Comparison of ENCODE assay signal across 22 mouse cellular contexts in genomic region chr9:99675714-99676113, GRCm38 (mm10). TPM values are rescaled to one million over a fixed set of nuclear protein-coding genes. Genes with fewer than 3 reads are reported as not detected.
"Had no signal": no experiment of that assay in that cellular context is flagged by ENCODE, and none has a peak within 500 bp of the region (broad histone marks: within the 10 kb centered on the region; RNA-seq: fewer than 3 reads in every experiment).

No protein-coding gene starts in this region.

- H3K27me3 ChIP-seq: midbrain, embryonic 12.5 days; neural tube, embryonic 13.5 days; neural tube, embryonic 15.5 days had no signal

- H3K36me3 ChIP-seq: midbrain, embryonic 12.5 days; neural tube, embryonic 13.5 days; neural tube, embryonic 15.5 days had no signal

- ATAC-seq: midbrain, embryonic 16.5 days had no signal

- H3K4me3 ChIP-seq: midbrain, embryonic 10.5 days; midbrain, embryonic 12.5 days; myocyte; neural tube, embryonic 13.5 days; neural tube, embryonic 15.5 days had no signal

- DNase-seq: lung, adult 18-20 months; lung, embryonic 14.5 days; lung, postnatal 10 days; lung, postnatal 4 days; midbrain, embryonic 14.5 days; retina, postnatal 1 day; right cerebral cortex, adult 18-20 months; right cerebral cortex, postnatal 25 days; right cerebral cortex, postnatal 4 days; spleen, adult 18-20 months; thymus, adult 18-20 months; thymus, postnatal 14 days; thymus, postnatal 36 days had no signal

- H3K27ac ChIP-seq: midbrain, embryonic 10.5 days; midbrain, embryonic 12.5 days; neural tube, embryonic 13.5 days; neural tube, embryonic 15.5 days had no signal

- H3K9me3 ChIP-seq: midbrain, embryonic 10.5 days; midbrain, embryonic 12.5 days; neural tube, embryonic 13.5 days; neural tube, embryonic 15.5 days had no signal

- H3K4me2 ChIP-seq: lung, embryonic 14.5 days; midbrain, embryonic 12.5 days; neural tube, embryonic 13.5 days; neural tube, embryonic 15.5 days had no signal

- H3K4me1 ChIP-seq: midbrain, embryonic 10.5 days; midbrain, embryonic 12.5 days; neural tube, embryonic 13.5 days; neural tube, embryonic 15.5 days had no signal

- H3K9ac ChIP-seq: lung, embryonic 14.5 days; midbrain, embryonic 12.5 days; neural tube, embryonic 13.5 days; neural tube, embryonic 15.5 days had no signal

RNA-seq across cellular contexts. Expression of gene Cldn18, which starts 41.4 kb away (rescaled TPM):
- total RNA-seq: megakaryocyte-erythroid progenitor cell, adult 5-6 weeks had no signal
- polyA plus RNA-seq: midbrain, embryonic 10.5 days; midbrain, embryonic 12.5 days; midbrain, embryonic 14.5 days; midbrain, embryonic 16.5 days; myocyte; neural tube, embryonic 11.5 days; neural tube, embryonic 15.5 days; thymus, postnatal 0 days had no signal

RNA-seq across cellular contexts. Expression of gene Dzip1l, which starts 46.4 kb away (rescaled TPM):
- total RNA-seq: megakaryocyte-erythroid progenitor cell, adult 5-6 weeks had no signal
